Mouse (Mus musculus): ENCODE data around the gene Zrsr1.

The Zrsr1 gene

GRCm38 (mm10) chr11:22971835-22972709, at the start of gene Zrsr1:
Gene Zrsr1, plus strand, starts transcription at chr11:22972005.
- peaks cover 31% of the 10 kb centered on the region for H3K4me1 ChIP-seq (replicated peaks; ENCODE audit: low read depth, low read length)
- H3K36me3 ChIP-seq (ENCODE audit: insufficient read depth, low read length) = peaks cover 40% of the 10 kb centered on the region
- no peak for TF ChIP-seq POU5F1 (IDR thresholded peaks at IDR 0.05; ENCODE audit: borderline replicate concordance, low read length)
- peak within 1 kb of the TSS; percentile 84 for H3K4me3 ChIP-seq (replicated peaks; ENCODE audit: low read length)
- peaks cover 93% of the 10 kb centered on the region for H3K9me3 ChIP-seq (ENCODE audit: low read length)
- H3K27me3 ChIP-seq (ENCODE audit: insufficient read depth, low read length) = no peaks in the 10 kb centered on the region

- TF ChIP-seq CTCF (conservative IDR thresholded peaks at IDR 0.05; ENCODE audit: low read length) = no peak
- TF ChIP-seq POU5F1 (IDR thresholded peaks at IDR 0.05; ENCODE audit: borderline replicate concordance, low read length) = no peak
- TF ChIP-seq NANOG (IDR thresholded peaks at IDR 0.05; ENCODE audit: borderline replicate concordance, low read length) = no peak
- H3K4me1 ChIP-seq (replicated peaks; ENCODE audit: low read depth, low read length) = peaks cover 25% of the 10 kb centered on the region
- H3K36me3 ChIP-seq (ENCODE audit: insufficient read depth, low read length) = no peaks in the 10 kb centered on the region
- H3K27me3 ChIP-seq (ENCODE audit: insufficient read depth, low read length) = no peaks in the 10 kb centered on the region
- H3K9me3 ChIP-seq (ENCODE audit: low read length) = peaks cover 4% of the 10 kb centered on the region; the same call in 1 of the 2 replicates
- no peak overlapping the region for H3K4me3 ChIP-seq (replicated peaks; ENCODE audit: low read length)
Observed at GRCm38 (mm10) chr11:22922546-22922945, 49.3 kb upstream of the Zrsr1 start.

DNA sequence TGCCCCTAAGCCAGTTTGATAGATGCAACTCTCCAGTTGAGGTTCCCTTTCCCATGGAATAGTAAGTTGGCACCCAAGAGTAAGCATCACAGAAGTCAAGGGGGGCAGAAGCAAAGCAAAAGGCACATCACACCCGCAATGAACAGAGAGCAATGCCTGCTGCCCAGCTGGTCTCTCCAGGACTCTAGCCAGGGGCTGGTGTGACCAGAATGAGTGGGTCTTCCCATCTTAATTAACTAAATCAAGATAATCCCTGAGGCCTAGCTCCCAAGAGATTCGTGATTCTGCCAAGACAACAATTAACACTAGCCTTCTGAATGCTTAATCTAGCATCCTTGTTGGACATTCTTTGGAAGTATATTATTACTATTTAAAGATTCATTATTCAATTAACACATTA, 48.2 kb upstream of the Zrsr1 start:
- H3K4me3 ChIP-seq (replicated peaks; ENCODE audit: low read length) = no peak overlapping the region
- TF ChIP-seq NANOG (IDR thresholded peaks at IDR 0.05; ENCODE audit: borderline replicate concordance, low read length) = no peak
- no peak for TF ChIP-seq CTCF (conservative IDR thresholded peaks at IDR 0.05; ENCODE audit: low read length)
- no peak for TF ChIP-seq POU5F1 (IDR thresholded peaks at IDR 0.05; ENCODE audit: borderline replicate concordance, low read length)
- no peaks in the 10 kb centered on the region for H3K9me3 ChIP-seq (ENCODE audit: low read length)
- peaks cover 28% of the 10 kb centered on the region for H3K4me1 ChIP-seq (replicated peaks; ENCODE audit: low read depth, low read length)
- no peaks in the 10 kb centered on the region for H3K27me3 ChIP-seq (ENCODE audit: insufficient read depth, low read length)
- no peaks in the 10 kb centered on the region; the same call in 1 of the 2 replicates for H3K36me3 ChIP-seq (ENCODE audit: insufficient read depth, low read length)

GRCm38 (mm10) chr11:22928586-22929169, 43.1 kb upstream of the Zrsr1 start:
- peaks cover 3% of the 10 kb centered on the region; the same call in 1 of the 2 replicates for H3K36me3 ChIP-seq (ENCODE audit: insufficient read depth, low read length)
- H3K4me3 ChIP-seq (replicated peaks; ENCODE audit: low read length) = no peak overlapping the region
- TF ChIP-seq NANOG (IDR thresholded peaks at IDR 0.05; ENCODE audit: borderline replicate concordance, low read length) = no peak
- TF ChIP-seq POU5F1 (IDR thresholded peaks at IDR 0.05; ENCODE audit: borderline replicate concordance, low read length) = no peak
- TF ChIP-seq CTCF (conservative IDR thresholded peaks at IDR 0.05; ENCODE audit: low read length) = no peak
- H3K9me3 ChIP-seq (ENCODE audit: low read length) = no peaks in the 10 kb centered on the region
- H3K4me1 ChIP-seq (replicated peaks; ENCODE audit: low read depth, low read length) = peaks cover 41% of the 10 kb centered on the region
- H3K27me3 ChIP-seq (ENCODE audit: insufficient read depth, low read length) = no peaks in the 10 kb centered on the region

DNA sequence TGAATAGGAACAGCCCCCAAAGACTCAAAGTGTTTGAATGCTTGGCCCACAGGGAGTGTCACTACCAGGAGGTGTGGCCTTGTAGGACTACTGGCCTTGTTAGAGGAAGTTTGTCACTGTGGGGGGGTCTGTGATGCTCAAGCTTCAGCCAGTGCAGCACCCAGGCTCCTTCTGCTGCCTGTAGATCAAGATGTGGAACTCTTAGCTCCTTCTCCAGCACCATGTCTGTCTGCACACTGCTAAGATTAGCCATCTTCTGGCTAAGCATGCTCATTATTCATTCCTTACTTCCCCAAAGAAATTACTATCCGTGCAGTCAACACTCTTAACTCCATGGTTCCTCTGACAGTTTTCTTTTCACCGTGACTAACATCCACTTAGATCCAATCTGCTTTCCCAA, 41.7 kb upstream of the Zrsr1 start:
- TF ChIP-seq NANOG (IDR thresholded peaks at IDR 0.05; ENCODE audit: borderline replicate concordance, low read length) (no peak), POU5F1 (IDR thresholded peaks at IDR 0.05; ENCODE audit: borderline replicate concordance, low read length) (no peak), CTCF (conservative IDR thresholded peaks at IDR 0.05; ENCODE audit: low read length) (no peak)
- no peaks in the 10 kb centered on the region for H3K27me3 ChIP-seq (ENCODE audit: insufficient read depth, low read length)
- H3K4me3 ChIP-seq (replicated peaks; ENCODE audit: low read length) = no peak overlapping the region
- peaks cover 38% of the 10 kb centered on the region for H3K4me1 ChIP-seq (replicated peaks; ENCODE audit: low read depth, low read length)
- peaks cover 3% of the 10 kb centered on the region; the same call in 1 of the 2 replicates for H3K36me3 ChIP-seq (ENCODE audit: insufficient read depth, low read length)
- H3K9me3 ChIP-seq (ENCODE audit: low read length) = no peaks in the 10 kb centered on the region

DNA sequence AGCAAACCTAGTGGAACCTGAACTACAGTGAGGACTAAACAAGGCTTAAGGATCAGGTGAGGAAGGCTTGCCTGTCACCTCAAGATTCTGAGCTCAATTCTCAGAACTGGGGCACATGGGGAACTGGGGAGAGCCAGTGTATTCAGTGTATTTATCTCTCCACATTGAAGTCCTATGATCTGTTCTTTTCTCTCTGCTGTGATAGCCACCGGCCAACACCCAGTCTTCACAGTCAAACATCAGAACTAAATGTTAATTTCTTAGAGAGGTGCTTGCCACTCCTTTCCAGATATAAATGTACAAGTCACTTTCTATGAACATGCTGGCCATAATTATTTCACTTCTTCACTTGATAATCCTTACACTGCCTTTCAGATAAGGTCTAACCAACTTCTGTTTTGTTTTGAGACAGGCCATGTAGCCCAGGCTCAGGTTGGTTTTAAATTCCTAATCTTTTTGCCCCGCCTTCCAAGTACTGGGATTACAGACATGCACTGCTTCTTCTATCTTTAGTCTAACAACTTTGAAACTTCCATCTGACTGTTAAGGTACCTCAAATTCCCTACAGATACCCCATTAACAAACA, 40.4 kb upstream of the Zrsr1 start:
- Histone ChIP-seq H3K9me3 (ENCODE audit: low read length) (no peaks in the 10 kb centered on the region), H3K27me3 (ENCODE audit: insufficient read depth, low read length) (no peaks in the 10 kb centered on the region), H3K4me1 (replicated peaks; ENCODE audit: low read depth, low read length) (peaks cover 51% of the 10 kb centered on the region), H3K36me3 (ENCODE audit: insufficient read depth, low read length) (peaks cover 3% of the 10 kb centered on the region; the same call in 1 of the 2 replicates), H3K4me3 (replicated peaks; ENCODE audit: low read length) (no peak overlapping the region)
- TF ChIP-seq CTCF (conservative IDR thresholded peaks at IDR 0.05; ENCODE audit: low read length) (no peak), NANOG (IDR thresholded peaks at IDR 0.05; ENCODE audit: borderline replicate concordance, low read length) (no peak), POU5F1 (IDR thresholded peaks at IDR 0.05; ENCODE audit: borderline replicate concordance, low read length) (no peak)

DNA sequence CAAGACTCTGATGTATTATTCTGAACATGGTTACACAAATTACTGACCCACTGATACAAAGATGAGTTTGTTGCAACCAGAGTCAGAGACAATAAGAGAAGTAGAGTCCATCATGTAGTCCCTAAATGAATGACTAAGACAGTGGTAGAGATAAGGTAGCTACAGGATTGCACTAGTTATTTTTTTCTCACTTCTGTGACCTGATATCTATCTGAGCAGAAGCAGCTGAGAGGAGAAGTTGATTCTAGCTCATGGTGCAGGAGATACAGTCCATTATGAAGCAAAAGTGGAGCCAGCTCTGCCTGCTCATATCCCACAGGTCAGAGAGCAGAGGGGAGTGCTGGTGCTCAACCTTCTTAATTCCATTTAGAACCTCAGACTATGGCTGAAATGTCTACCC, 39.6 kb upstream of the Zrsr1 start:
- H3K4me3 ChIP-seq (replicated peaks; ENCODE audit: low read length) = no peak overlapping the region
- no peaks in the 10 kb centered on the region for H3K9me3 ChIP-seq (ENCODE audit: low read length)
- H3K27me3 ChIP-seq (ENCODE audit: insufficient read depth, low read length) = no peaks in the 10 kb centered on the region
- TF ChIP-seq POU5F1 (IDR thresholded peaks at IDR 0.05; ENCODE audit: borderline replicate concordance, low read length) (no peak), NANOG (IDR thresholded peaks at IDR 0.05; ENCODE audit: borderline replicate concordance, low read length) (no peak), CTCF (conservative IDR thresholded peaks at IDR 0.05; ENCODE audit: low read length) (no peak)
- peaks cover 58% of the 10 kb centered on the region for H3K4me1 ChIP-seq (replicated peaks; ENCODE audit: low read depth, low read length)
- H3K36me3 ChIP-seq (ENCODE audit: insufficient read depth, low read length) = peaks cover 3% of the 10 kb centered on the region; the same call in 1 of the 2 replicates

- H3K27me3 ChIP-seq (ENCODE audit: insufficient read depth, low read length) = no peaks in the 10 kb centered on the region
- TF ChIP-seq NANOG (IDR thresholded peaks at IDR 0.05; ENCODE audit: borderline replicate concordance, low read length) (no peak), CTCF (conservative IDR thresholded peaks at IDR 0.05; ENCODE audit: low read length) (no peak), POU5F1 (IDR thresholded peaks at IDR 0.05; ENCODE audit: borderline replicate concordance, low read length) (no peak)
- peaks cover 44% of the 10 kb centered on the region for H3K4me1 ChIP-seq (replicated peaks; ENCODE audit: low read depth, low read length)
Observed at GRCm38 (mm10) chr11:22936446-22937125, 35.2 kb upstream of the Zrsr1 start.

More at GRCm38 (mm10) chr11:22936446-22937125, 35.2 kb upstream of the Zrsr1 start:
- Histone ChIP-seq H3K36me3 (ENCODE audit: insufficient read depth, low read length) (no peaks in the 10 kb centered on the region), H3K4me3 (replicated peaks; ENCODE audit: low read length) (no peak overlapping the region), H3K9me3 (ENCODE audit: low read length) (no peaks in the 10 kb centered on the region)
